Mouse (Mus musculus) bone marrow, adult 2 months (tissue): Measurements from ENCODE around the gene Banf1.

Source experiments
- CTCF ChIP-seq: fragments of 200-500 bp; IDR thresholded peaks from 2 replicates; pipeline ENCODE4 v1.5.1; 2011; ENCODE audit warnings: low read length, control low read depth; ENCODE audit not compliant: control insufficient read depth, insufficient read depth
- POLR2A ChIP-seq: fragments of 200-500 bp; IDR thresholded peaks from 2 replicates; pipeline ENCODE4 v1.6.1; 2011; ENCODE audit warnings: low read depth, mild to moderate bottlenecking, control low read depth, low read length, borderline replicate concordance; ENCODE audit not compliant: control insufficient read depth

DNA sequence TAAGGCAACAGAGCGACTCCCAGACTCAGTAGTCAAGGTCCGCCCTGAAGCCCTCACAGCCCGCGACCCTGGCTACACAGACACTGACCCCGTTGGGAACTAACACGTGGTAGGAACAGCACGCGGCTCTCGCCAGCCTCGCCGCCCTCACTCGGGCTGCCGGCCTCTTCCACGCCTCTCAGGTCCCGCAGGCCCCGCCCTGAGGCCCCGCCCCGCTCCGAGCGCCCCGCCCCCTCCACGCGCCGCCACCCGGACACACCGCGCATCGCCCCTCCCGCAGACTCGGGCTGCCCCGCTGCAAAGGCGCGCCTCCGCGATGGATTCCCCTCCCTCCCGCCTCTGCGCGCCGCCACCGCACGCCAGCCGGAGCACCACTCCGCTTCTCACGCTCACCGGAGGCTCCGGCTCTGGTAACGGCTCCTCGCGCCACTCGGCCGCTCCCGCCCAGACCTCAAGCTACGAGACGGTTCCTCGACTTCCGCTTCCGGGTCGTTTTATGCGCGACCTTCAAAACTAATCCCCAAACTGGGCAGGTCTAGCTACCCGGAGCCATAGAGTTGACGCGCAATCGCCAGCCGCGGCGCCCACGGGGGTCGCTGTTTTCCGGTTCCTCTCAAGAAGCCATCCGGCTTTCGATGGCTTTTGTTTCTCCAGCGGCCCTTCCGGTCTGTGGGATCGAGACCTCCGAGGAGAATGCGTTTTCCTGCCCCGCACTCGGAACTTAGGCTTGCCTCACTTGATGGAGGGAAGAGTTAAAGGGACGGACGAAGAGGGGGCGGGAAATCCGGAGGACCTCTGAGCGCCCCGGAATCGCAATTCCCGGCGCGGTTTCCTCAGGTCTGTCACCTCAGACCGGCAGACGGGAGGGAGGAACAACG, 554 bp downstream of the Banf1 start, which contains the start of gene Eif1ad:
- TF ChIP-seq CTCF (no peak), POLR2A (peak; percentile 46; the same call in 1 of the 2 replicates)
